ENCODE assay signal across 9 mouse cellular contexts in genomic region chr12:72361701-72362354, GRCm38 (mm10). TPM values are rescaled to one million over a fixed set of nuclear protein-coding genes. Genes with fewer than 3 reads are reported as not detected.
A peak's percentile ranks its signal among the peaks of the same experiment; 100 is the strongest.
DNase-seq lines count a peak whose midpoint lies in the region; ATAC-seq and TF ChIP-seq lines count a peak whose summit lies in the region.
"Had no signal": no experiment of that assay in that cellular context is flagged by ENCODE, and none has a peak within 500 bp of the region (broad histone marks: within the 10 kb centered on the region; RNA-seq: fewer than 3 reads in every experiment).

No protein-coding gene starts in this region.

- H3K27me3 ChIP-seq in thymus, adult 2 months (ENCODE audit: control insufficient read depth, insufficient read depth, low read length), result no peaks in the 10 kb centered on the region
- no peaks in the 10 kb centered on the region for H3K27me3 ChIP-seq in midbrain, embryonic 15.5 days (replicated peaks)
- H3K27me3 ChIP-seq: heart, embryonic 15.5 days had no signal

- H3K4me3 ChIP-seq in thymus, adult 2 months (ENCODE audit: control insufficient read depth, insufficient read depth, low read length), result no peak overlapping the region
- H3K4me3 ChIP-seq in midbrain, embryonic 15.5 days, result no peak overlapping the region
- H3K4me3 ChIP-seq: heart, embryonic 15.5 days had no signal

- peak; percentile 5 for DNase-seq in thymus, adult 2 months
- DNase-seq in thymus, adult 18-20 months, result no peak
- DNase-seq in naive thymus-derived CD4-positive, alpha-beta T cell, adult 2 months (ENCODE audit: low read depth), result peak; percentile 53
- peak; percentile 16 for DNase-seq in thymus, postnatal 4 days
- no peak for DNase-seq in cerebellum, postnatal 36 days
- DNase-seq: kidney, adult 8-10 months had no signal

- no peak overlapping the region for H3K4me2 ChIP-seq in midbrain, embryonic 15.5 days
- H3K4me2 ChIP-seq: heart, embryonic 15.5 days had no signal

- no peaks in the 10 kb centered on the region for H3K9me3 ChIP-seq in midbrain, embryonic 15.5 days
- H3K9me3 ChIP-seq: heart, embryonic 15.5 days had no signal

- peak; percentile 95 for ATAC-seq in common myeloid progenitor, adult 5-6 weeks (replicated peaks; ENCODE audit: low read depth, poor library complexity, severe bottlenecking)
- ATAC-seq in midbrain, embryonic 15.5 days (replicated peaks), result no peak

- peaks cover 6% of the 10 kb centered on the region for H3K4me1 ChIP-seq in thymus, adult 2 months (replicated peaks; ENCODE audit: control insufficient read depth, insufficient read depth, low read length)
- peaks cover 28% of the 10 kb centered on the region for H3K4me1 ChIP-seq in midbrain, embryonic 15.5 days
- H3K4me1 ChIP-seq: heart, embryonic 15.5 days had no signal

- no peaks in the 10 kb centered on the region for H3K36me3 ChIP-seq in thymus, adult 2 months (ENCODE audit: control insufficient read depth, insufficient read depth, low read length)
- no peaks in the 10 kb centered on the region for H3K36me3 ChIP-seq in midbrain, embryonic 15.5 days (replicated peaks)
- H3K36me3 ChIP-seq: heart, embryonic 15.5 days had no signal

- 7% methylated on average over 9 of the region's 9 CpGs for WGBS in thymus, adult 2 months
- WGBS in midbrain, embryonic 15.5 days, result 80% methylated on average over 9 of the region's 9 CpGs

- TF ChIP-seq POLR2A in thymus, adult 2 months (IDR thresholded peaks at IDR 0.05; ENCODE audit: control insufficient read depth, extremely low read depth, insufficient read depth, low read length, poor library complexity), result no peak

- H3K9ac ChIP-seq in midbrain, embryonic 15.5 days, result no peak overlapping the region
- H3K9ac ChIP-seq: heart, embryonic 15.5 days had no signal

- no peak overlapping the region for H3K27ac ChIP-seq in thymus, adult 2 months (ENCODE audit: control insufficient read depth, insufficient read depth, low read length)
- no peak overlapping the region for H3K27ac ChIP-seq in midbrain, embryonic 15.5 days
- H3K27ac ChIP-seq: heart, embryonic 15.5 days had no signal

- TF ChIP-seq CTCF in thymus, adult 2 months (IDR thresholded peaks at IDR 0.05; ENCODE audit: borderline replicate concordance, control insufficient read depth, extremely low read depth, insufficient read depth, low read length, poor library complexity), result no peak

RNA-seq across cellular contexts. Expression of gene Rtn1, which starts 47.0 kb away (rescaled TPM):
- 1.6 and 1.9 TPM in 2 replicates for polyA plus RNA-seq in thymus, adult 2 months (2012; rRNA removed)
- not detected in 2 replicates for total RNA-seq in common myeloid progenitor, adult 5-6 weeks (2017)
- 3,115 and 3,141 TPM in 2 replicates for polyA plus RNA-seq in midbrain, embryonic 15.5 days (2015; fragmentation: Nextera tagmentation; extraction: Ambion mirVana)

Comparison
In these comparisons a context has a peak if more than half of its experiments do, and no peak if none do; other contexts are left out.
1. DNase-seq: peak in thymus, adult 2 months (single experiment), naive thymus-derived CD4-positive, alpha-beta T cell, adult 2 months (single experiment) and thymus, postnatal 4 days (single experiment); none in thymus, adult 18-20 months (0 of 2) and cerebellum, postnatal 36 days (0 of 2).
2. RNA of gene Rtn1, which starts 47.0 kb away (polyA plus RNA-seq): 3,115 to 3,141 TPM in midbrain, embryonic 15.5 days; 1.6 to 1.9 TPM in thymus, adult 2 months; every median in the first group is over 1,000 times any median in the second.